Mouse (Mus musculus) myocyte (in vitro differentiated cells): ENCODE results near the gene Gm17387.

ENCODE experiments used
- POLR2A ChIP-seq: IDR thresholded peaks from one replicate; pipeline ENCODE4 v1.6.1; 2011; ENCODE audit warnings: low read depth, mild to moderate bottlenecking, control low read depth, moderate library complexity; ENCODE audit not compliant: insufficient read length
- USF1 ChIP-seq: IDR thresholded peaks from one replicate; pipeline ENCODE4 v1.6.1; 2011; ENCODE audit warnings: low read depth, mild to moderate bottlenecking, control low read depth, moderate library complexity

DNA sequence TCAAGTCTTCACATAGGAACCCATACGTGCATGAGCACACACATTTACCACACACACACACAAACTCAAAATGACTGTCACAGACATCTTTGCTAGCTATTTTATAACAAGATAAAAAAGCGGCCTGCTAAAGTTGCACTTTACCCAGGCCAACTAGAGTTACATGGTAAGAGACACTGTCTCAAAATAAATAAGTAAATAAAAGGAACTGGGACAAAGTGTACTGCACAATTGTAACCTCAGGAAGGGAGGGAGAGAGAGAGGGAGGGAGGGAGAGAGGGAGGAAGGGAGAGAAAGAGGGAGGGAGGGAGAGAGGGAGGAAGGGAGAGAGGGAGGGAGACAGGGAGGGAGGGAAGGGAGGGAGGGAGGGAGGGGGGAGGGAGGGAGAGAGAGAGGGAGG is 23.5 kb downstream of the Gm17387 start:
- TF ChIP-seq POLR2A (no peak), USF1 (no peak)
